Mouse (Mus musculus) MEL (cell line): ENCODE data around the gene Serpinb6a. TPM values are rescaled to one million over a fixed set of nuclear protein-coding genes. Genes with fewer than 3 reads are reported as not detected.
A peak's percentile ranks its signal among the peaks of the same experiment; 100 is the strongest.

ENCODE experiments used
- DNase-seq: peaks from one replicate; pipeline ENCODE4 v3.0.0; 2011; ENCODE audit warnings: low read depth, low spot score
- H3K27ac ChIP-seq: 2 replicates; pipeline ENCODE4 v1.5.1; 2012; ENCODE audit warnings: low read depth, mild to moderate bottlenecking, control low read depth, low read length, moderate library complexity; ENCODE audit not compliant: control insufficient read depth
- H3K27me3 ChIP-seq, 2 experiments: fragments of 150-350 bp in 1 of 2; sonication (generic) in 1 of 2; 2 replicates each; pipeline ENCODE4 v1.6.1; 2012; ENCODE audit warnings: low read length in 2 of 2, mild to moderate bottlenecking in 2 of 2, improper control_type of control experiment in 1 of 2, moderate library complexity in 1 of 2; ENCODE audit not compliant: insufficient read depth in 2 of 2, control insufficient read depth in 1 of 2
- H3K36me3 ChIP-seq, 2 experiments: 2 replicates each; pipeline ENCODE4 v1.6.1; 2012 to 2014; ENCODE audit warnings: low read length in 2 of 2, improper control_type of control experiment in 1 of 2, inconsistent platforms in 1 of 2, mild to moderate bottlenecking in 1 of 2; ENCODE audit not compliant: insufficient read depth in 2 of 2, control insufficient read depth in 1 of 2
- H3K4me1 ChIP-seq, 2 experiments: fragments of 150-350 bp in 1 of 2; sonication (generic) in 1 of 2; 2 replicates each; pipeline ENCODE4 v1.6.1; 2012; ENCODE audit warnings: low read length in 2 of 2, improper control_type of control experiment in 1 of 2, mild to moderate bottlenecking in 1 of 2; ENCODE audit not compliant: insufficient read depth in 2 of 2, control insufficient read depth in 1 of 2
- H3K4me3 ChIP-seq, 2 experiments: fragments of 150-350 bp in 1 of 2; sonication (generic) in 1 of 2; 2 replicates each; pipeline ENCODE4 v1.5.1; 2012; ENCODE audit warnings: low read depth in 2 of 2, low read length in 2 of 2, mild to moderate bottlenecking in 2 of 2, moderate library complexity in 2 of 2, control low read depth in 1 of 2, improper control_type of control experiment in 1 of 2; ENCODE audit not compliant: control insufficient read depth in 1 of 2, insufficient read depth in 1 of 2
- H3K79me2 ChIP-seq: 2 replicates; pipeline ENCODE4 v1.6.1; 2012; ENCODE audit warnings: mild to moderate bottlenecking, low read length, moderate library complexity; ENCODE audit not compliant: control insufficient read depth, poor library complexity, insufficient read depth
- H3K9ac ChIP-seq: 2 replicates; pipeline ENCODE4 v1.6.1; 2012; ENCODE audit warnings: low read depth, mild to moderate bottlenecking, control low read depth, low read length, moderate library complexity; ENCODE audit not compliant: control insufficient read depth, poor library complexity, severe bottlenecking
- H3K9me3 ChIP-seq: fragments of 150-350 bp; sonication (generic); replicated peaks from 2 replicates; pipeline ENCODE4 v1.6.1; 2012; ENCODE audit warnings: mild to moderate bottlenecking, low read length, improper control_type of control experiment, moderate library complexity; ENCODE audit not compliant: insufficient read depth
- CTCF ChIP-seq, 3 experiments: IDR thresholded peaks in 2 of 3; conservative IDR thresholded peaks in 1 of 3; 2 replicates each; pipeline ENCODE4 v1.5.1; 2011 to 2012; ENCODE audit warnings: low read length in 3 of 3, low read depth in 2 of 3, mild to moderate bottlenecking in 2 of 3, improper control_type of control experiment in 1 of 3, inconsistent platforms in 1 of 3, mixed read lengths in 1 of 3, moderate library complexity in 1 of 3; ENCODE audit not compliant: control insufficient read depth in 1 of 3, insufficient read depth in 1 of 3, poor library complexity in 1 of 3, severe bottlenecking in 1 of 3
- E2F4 ChIP-seq: IDR thresholded peaks from 2 replicates; pipeline ENCODE4 v1.6.1; 2011; ENCODE audit warnings: low read depth, low read length, improper control_type of control experiment, borderline replicate concordance
- EP300 ChIP-seq, 2 experiments: IDR thresholded peaks; 2 replicates each; pipeline ENCODE4 v1.6.1; 2011; ENCODE audit warnings: improper control_type of control experiment in 2 of 2, low read length in 2 of 2, low read depth in 1 of 2, mild to moderate bottlenecking in 1 of 2
- ETS1 ChIP-seq: IDR thresholded peaks from 2 replicates; pipeline ENCODE4 v1.6.1; 2012; ENCODE audit warnings: low read depth, mild to moderate bottlenecking, inconsistent platforms, low read length, improper control_type of control experiment, moderate library complexity
- GABPA ChIP-seq: IDR thresholded peaks from 2 replicates; pipeline ENCODE4 v1.6.1; 2012; ENCODE audit warnings: low read depth, mild to moderate bottlenecking, inconsistent platforms, low read length, improper control_type of control experiment, moderate library complexity
- GATA1 ChIP-seq: IDR thresholded peaks from 2 replicates; pipeline ENCODE4 v1.6.1; 2011; ENCODE audit warnings: low read depth, low read length, improper control_type of control experiment
- HCFC1 ChIP-seq: IDR thresholded peaks from 2 replicates; pipeline ENCODE4 v1.6.1; 2012; ENCODE audit warnings: low read depth, mild to moderate bottlenecking, inconsistent platforms, low read length, improper control_type of control experiment, moderate library complexity
- KAT2A ChIP-seq: conservative IDR thresholded peaks from 2 replicates; pipeline ENCODE4 v1.6.1; 2012; ENCODE audit warnings: low read depth, low read length, improper control_type of control experiment, inconsistent platforms
- MAX ChIP-seq: IDR thresholded peaks from 2 replicates; pipeline ENCODE4 v1.6.1; 2011; ENCODE audit warnings: low read length, improper control_type of control experiment
- MAZ ChIP-seq: IDR thresholded peaks from 2 replicates; pipeline ENCODE4 v1.6.1; 2012; ENCODE audit warnings: low read depth, mild to moderate bottlenecking, inconsistent platforms, low read length, improper control_type of control experiment
- MEF2A ChIP-seq: IDR thresholded peaks from 2 replicates; pipeline ENCODE4 v1.6.1; 2014; ENCODE audit warnings: low read depth, mild to moderate bottlenecking, inconsistent platforms, low read length, improper control_type of control experiment; ENCODE audit not compliant: poor library complexity, insufficient replicate concordance, severe bottlenecking; ENCODE audit errors: extremely low read depth
- MXI1 ChIP-seq: IDR thresholded peaks from 2 replicates; pipeline ENCODE4 v1.6.1; 2011; ENCODE audit warnings: mild to moderate bottlenecking, low read depth, low read length, improper control_type of control experiment
- MYC ChIP-seq: IDR thresholded peaks from 2 replicates; pipeline ENCODE4 v1.6.1; 2011; ENCODE audit warnings: low read depth, mild to moderate bottlenecking, low read length, improper control_type of control experiment, moderate library complexity
- NELFE ChIP-seq: IDR thresholded peaks from 2 replicates; pipeline ENCODE4 v1.6.1; 2011; ENCODE audit warnings: low read depth, low read length, improper control_type of control experiment
- POLR2A ChIP-seq, 2 experiments: IDR thresholded peaks; 2 replicates each; pipeline ENCODE4 v1.6.1; 2011 to 2012; ENCODE audit warnings: low read length in 2 of 2, mild to moderate bottlenecking in 2 of 2, control low read depth in 1 of 2, improper control_type of control experiment in 1 of 2, low read depth in 1 of 2, moderate library complexity in 1 of 2; ENCODE audit not compliant: control insufficient read depth in 1 of 2, insufficient read depth in 1 of 2, poor library complexity in 1 of 2
- POLR2AphosphoS5 ChIP-seq: IDR thresholded peaks from 2 replicates; pipeline ENCODE4 v1.6.1; 2012; ENCODE audit warnings: low read depth, borderline replicate concordance, mild to moderate bottlenecking, inconsistent platforms, low read length, moderate library complexity, mixed read lengths
- RCOR1 ChIP-seq: IDR thresholded peaks from 2 replicates; pipeline ENCODE4 v1.6.1; 2012; ENCODE audit warnings: low read depth, mild to moderate bottlenecking, inconsistent platforms, low read length, improper control_type of control experiment
- SIN3A ChIP-seq: IDR thresholded peaks from 2 replicates; pipeline ENCODE4 v1.6.1; 2012; ENCODE audit warnings: low read length, improper control_type of control experiment, inconsistent platforms
- SMC3 ChIP-seq: IDR thresholded peaks from 2 replicates; pipeline ENCODE4 v1.6.1; 2011; ENCODE audit warnings: low read depth, low read length, improper control_type of control experiment
- TAL1 ChIP-seq: IDR thresholded peaks from 2 replicates; pipeline ENCODE4 v1.6.1; 2012; ENCODE audit warnings: mild to moderate bottlenecking, inconsistent platforms, low read length, moderate library complexity, mixed read lengths
- TBP ChIP-seq: IDR thresholded peaks from 2 replicates; pipeline ENCODE4 v1.8.0; 2011; ENCODE audit warnings: low read depth, low read length, improper control_type of control experiment
- TCF12 ChIP-seq: IDR thresholded peaks from 2 replicates; pipeline ENCODE4 v1.6.1; 2014; ENCODE audit warnings: low read depth, mild to moderate bottlenecking, inconsistent platforms, low read length, improper control_type of control experiment, moderate library complexity
- UBTF ChIP-seq: IDR thresholded peaks from 2 replicates; pipeline ENCODE4 v1.6.1; 2012; ENCODE audit warnings: low read depth, mild to moderate bottlenecking, inconsistent platforms, low read length, improper control_type of control experiment, moderate library complexity, borderline replicate concordance; ENCODE audit not compliant: insufficient read depth
- USF1 ChIP-seq: IDR thresholded peaks from 2 replicates; pipeline ENCODE4 v1.6.1; 2014; ENCODE audit warnings: low read depth, mild to moderate bottlenecking, inconsistent platforms, low read length, improper control_type of control experiment, moderate library complexity
- USF2 ChIP-seq, 2 experiments: IDR thresholded peaks; 2 replicates each; pipeline ENCODE4 v1.6.1; 2011 to 2012; ENCODE audit warnings: improper control_type of control experiment in 2 of 2, low read length in 2 of 2, borderline replicate concordance in 1 of 2, inconsistent platforms in 1 of 2, low read depth in 1 of 2, mild to moderate bottlenecking in 1 of 2; ENCODE audit not compliant: insufficient read depth in 1 of 2
- ZC3H11A ChIP-seq: IDR thresholded peaks from 2 replicates; pipeline ENCODE4 v1.6.1; 2012; ENCODE audit warnings: low read depth, mild to moderate bottlenecking, inconsistent platforms, low read length, improper control_type of control experiment
- ZKSCAN1 ChIP-seq: IDR thresholded peaks from 2 replicates; pipeline ENCODE4 v1.6.1; 2012; ENCODE audit warnings: low read depth, mild to moderate bottlenecking, inconsistent platforms, low read length, improper control_type of control experiment, moderate library complexity
- ZMIZ1 ChIP-seq: IDR thresholded peaks from 2 replicates; pipeline ENCODE4 v1.6.1; 2012; ENCODE audit warnings: low read depth, mild to moderate bottlenecking, inconsistent platforms, low read length, improper control_type of control experiment, moderate library complexity
- ZNF384 ChIP-seq: IDR thresholded peaks from 2 replicates; pipeline ENCODE4 v1.6.1; 2012; ENCODE audit warnings: low read depth, mild to moderate bottlenecking, inconsistent platforms, low read length, improper control_type of control experiment
- polyA plus RNA-seq, 2 experiments: library from polyadenylated mRNA; stranded (reverse) in 1 of 2; unstranded in 1 of 2; fragments of >175 nt in 1 of 2; fragments of >200 nt in 1 of 2; gene quantifications; 2 replicates each; pipeline versions ENCODE4 v1.2.1 to v1.2.4; 2012; ENCODE audit warnings: low replicate concordance in 2 of 2, low read depth in 1 of 2; ENCODE audit not compliant: insufficient read length in 2 of 2, insufficient read depth in 1 of 2, missing spikeins in 1 of 2
- total RNA-seq: library from RNA; depleted of rRNA; stranded (reverse); fragments of 300-350 nt; gene quantifications from 2 replicates; pipeline ENCODE4 v1.2.3, GENCODE M21; 2012

The Serpinb6a gene
- total and polyA plus RNA-seq, 3 experiments, result 61.6 to 65.1 TPM; not detected in 1

DNA sequence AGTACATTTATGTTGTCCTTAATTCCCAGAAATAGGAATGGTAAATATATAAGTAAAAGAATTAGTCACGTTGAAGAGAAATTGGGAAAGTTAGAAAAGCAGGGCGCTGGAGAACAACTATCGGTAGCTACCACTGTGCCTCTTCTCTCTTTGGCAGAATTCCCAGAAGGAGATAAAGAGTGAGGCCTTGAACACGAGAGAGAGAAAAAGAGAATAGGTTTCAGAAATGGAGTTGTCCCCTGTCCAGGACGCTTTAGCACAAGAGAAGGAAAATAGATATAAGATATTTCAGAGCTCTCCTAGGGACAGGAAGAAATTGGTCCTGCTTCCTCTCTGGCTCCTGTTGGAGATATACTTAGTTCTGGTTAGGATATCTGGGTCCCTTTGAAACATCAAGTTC, 65.4 kb downstream of the Serpinb6a start:
- DNase-seq, result peak; percentile 75
- Histone ChIP-seq H3K4me3 (peak overlapping the region in 1 of 2 experiments; percentile 96; a peak in 2 of 4 replicates), H3K4me1 (peaks cover 0 to 7% of the 10 kb centered on the region in 2 experiments; a peak in 2 of 4 replicates), H3K27ac (peak overlapping the region; percentile 52; the same call in 1 of the 2 replicates), H3K79me2 (peaks cover 2% of the 10 kb centered on the region; the same call in 1 of the 2 replicates), H3K36me3 (peaks cover 0 to 12% of the 10 kb centered on the region in 2 experiments; a peak in 2 of 4 replicates), H3K9ac (no peak overlapping the region; the same call in 1 of the 2 replicates), H3K9me3 (no peaks in the 10 kb centered on the region), H3K27me3 (no peaks in the 10 kb centered on the region)
- TF ChIP-seq ZMIZ1, result no peak
- no peak for TF ChIP-seq POLR2AphosphoS5
- peak; percentile 61 for TF ChIP-seq GATA1
- TF ChIP-seq SIN3A, result no peak
- TF ChIP-seq SMC3, result no peak
- no peak for TF ChIP-seq POLR2A (IDR thresholded peaks at IDR 0.05; ENCODE audit: control insufficient read depth in 1 of 2, insufficient read depth in 1 of 2, low read depth in 1 of 2, low read length in 2 of 2, poor library complexity in 1 of 2)
- TF ChIP-seq MXI1, result 0 out of 2 replicates have a peak, but pooled peaks have one; percentile 25
- TF ChIP-seq MEF2A, result no peak
- no peak for TF ChIP-seq E2F4
- no peak for TF ChIP-seq ZNF384
- TF ChIP-seq ETS1, result no peak
- TF ChIP-seq EP300 (IDR thresholded peaks at IDR 0.05; ENCODE audit: low read depth in 1 of 2, low read length in 2 of 2), result peak in 1 of 2 experiments; percentile 68; a peak in 2 of 4 replicates
- TF ChIP-seq MYC, result no peak
- no peak for TF ChIP-seq ZC3H11A
- no peak for TF ChIP-seq CTCF (IDR thresholded peaks at IDR 0.05 in 2 of 3, conservative IDR thresholded peaks at IDR 0.05 in 1 of 3; ENCODE audit: control insufficient read depth in 1 of 3, insufficient read depth in 1 of 3, low read depth in 2 of 3, low read length in 3 of 3, poor library complexity in 1 of 3, severe bottlenecking in 1 of 3)
- TF ChIP-seq TAL1, result no peak
- TF ChIP-seq KAT2A, result no peak
- TF ChIP-seq NELFE, result no peak
- no peak for TF ChIP-seq RCOR1
- TF ChIP-seq MAX, result no peak
- TF ChIP-seq ZKSCAN1, result no peak
- TF ChIP-seq MAZ, result no peak
- no peak for TF ChIP-seq GABPA
- peak; percentile 29; the same call in 1 of the 2 replicates for TF ChIP-seq TCF12
- TF ChIP-seq HCFC1, result no peak
- no peak for TF ChIP-seq USF1
- no peak for TF ChIP-seq UBTF
- TF ChIP-seq USF2 (IDR thresholded peaks at IDR 0.05; ENCODE audit: borderline replicate concordance in 1 of 2, insufficient read depth in 1 of 2, low read depth in 1 of 2, low read length in 2 of 2), result no peak
- TF ChIP-seq TBP, result 0 out of 2 replicates have a peak, but pooled peaks have one; percentile 19
